Mouse (Mus musculus): ENCODE results near the gene Mkrn2. TPM values are rescaled to one million over a fixed set of nuclear protein-coding genes. Genes with fewer than 3 reads are reported as not detected.

Gene Mkrn2
- polyA plus RNA-seq, 1 experiment, result 32.6 TPM

- TF ChIP-seq CTCF (IDR thresholded peaks at IDR 0.05; ENCODE audit: borderline replicate concordance, extremely low read depth, insufficient read depth, insufficient read length), result no peak
- no peak for TF ChIP-seq POLR2A (IDR thresholded peaks at IDR 0.05; ENCODE audit: borderline replicate concordance, extremely low read depth, insufficient read depth, insufficient read length, poor library complexity, severe bottlenecking)
- no peak for DNase-seq (ENCODE audit: low read depth)
These were observed 18.1 kb upstream of the Mkrn2 start for GRCm38 (mm10) chr6:115583430-115584125.

GRCm38 (mm10) chr6:115584176-115584575 is 17.5 kb upstream of the Mkrn2 start:
- DNase-seq (ENCODE audit: low read depth), result no peak
- TF ChIP-seq CTCF (IDR thresholded peaks at IDR 0.05; ENCODE audit: borderline replicate concordance, extremely low read depth, insufficient read depth, insufficient read length), result no peak
- no peak for TF ChIP-seq POLR2A (IDR thresholded peaks at IDR 0.05; ENCODE audit: borderline replicate concordance, extremely low read depth, insufficient read depth, insufficient read length, poor library complexity, severe bottlenecking)

- TF ChIP-seq CTCF (IDR thresholded peaks at IDR 0.05; ENCODE audit: borderline replicate concordance, extremely low read depth, insufficient read depth, insufficient read length), result no peak
- TF ChIP-seq POLR2A (IDR thresholded peaks at IDR 0.05; ENCODE audit: borderline replicate concordance, extremely low read depth, insufficient read depth, insufficient read length, poor library complexity, severe bottlenecking), result no peak
- DNase-seq (ENCODE audit: low read depth), result no peak
These were observed 15.4 kb upstream of the Mkrn2 start for GRCm38 (mm10) chr6:115586321-115586720.

GRCm38 (mm10) chr6:115591692-115592359 is 9.9 kb upstream of the Mkrn2 start:
- no peak for DNase-seq (ENCODE audit: low read depth)
- TF ChIP-seq CTCF (IDR thresholded peaks at IDR 0.05; ENCODE audit: borderline replicate concordance, extremely low read depth, insufficient read depth, insufficient read length) (no peak), POLR2A (IDR thresholded peaks at IDR 0.05; ENCODE audit: borderline replicate concordance, extremely low read depth, insufficient read depth, insufficient read length, poor library complexity, severe bottlenecking) (no peak)

- DNase-seq (ENCODE audit: low read depth), result no peak
These were observed 9.2 kb upstream of the Mkrn2 start, which contains the start of gene Mkrn2os for GRCm38 (mm10) chr6:115592458-115592857. Mkrn2os (minus strand) TSS chr6:115592576.

GRCm38 (mm10) chr6:115593252-115593651 is 8.4 kb upstream of the Mkrn2 start:
- TF ChIP-seq CTCF (IDR thresholded peaks at IDR 0.05; ENCODE audit: borderline replicate concordance, extremely low read depth, insufficient read depth, insufficient read length) (no peak), POLR2A (IDR thresholded peaks at IDR 0.05; ENCODE audit: borderline replicate concordance, extremely low read depth, insufficient read depth, insufficient read length, poor library complexity, severe bottlenecking) (no peak)

More at GRCm38 (mm10) chr6:115592458-115592857, 9.2 kb upstream of the Mkrn2 start, which contains the start of gene Mkrn2os:
- TF ChIP-seq CTCF (IDR thresholded peaks at IDR 0.05; ENCODE audit: borderline replicate concordance, extremely low read depth, insufficient read depth, insufficient read length) (no peak), POLR2A (IDR thresholded peaks at IDR 0.05; ENCODE audit: borderline replicate concordance, extremely low read depth, insufficient read depth, insufficient read length, poor library complexity, severe bottlenecking) (no peak)

GRCm38 (mm10) chr6:115594463-115594862 is 7.2 kb upstream of the Mkrn2 start:
- DNase-seq (ENCODE audit: low read depth), result no peak
- TF ChIP-seq CTCF (IDR thresholded peaks at IDR 0.05; ENCODE audit: borderline replicate concordance, extremely low read depth, insufficient read depth, insufficient read length) (no peak), POLR2A (IDR thresholded peaks at IDR 0.05; ENCODE audit: borderline replicate concordance, extremely low read depth, insufficient read depth, insufficient read length, poor library complexity, severe bottlenecking) (no peak)

More at GRCm38 (mm10) chr6:115593252-115593651, 8.4 kb upstream of the Mkrn2 start:
- DNase-seq (ENCODE audit: low read depth), result no peak

- no peak for TF ChIP-seq CTCF (IDR thresholded peaks at IDR 0.05; ENCODE audit: borderline replicate concordance, extremely low read depth, insufficient read depth, insufficient read length)
- TF ChIP-seq POLR2A (IDR thresholded peaks at IDR 0.05; ENCODE audit: borderline replicate concordance, extremely low read depth, insufficient read depth, insufficient read length, poor library complexity, severe bottlenecking), result no peak
These were observed 6.0 kb upstream of the Mkrn2 start for GRCm38 (mm10) chr6:115595667-115596066.

GRCm38 (mm10) chr6:115601322-115601714 is 384 bp upstream of the Mkrn2 start:
- DNase-seq (ENCODE audit: low read depth), result no peak
- no peak for TF ChIP-seq CTCF (IDR thresholded peaks at IDR 0.05; ENCODE audit: borderline replicate concordance, extremely low read depth, insufficient read depth, insufficient read length)
- no peak for TF ChIP-seq POLR2A (IDR thresholded peaks at IDR 0.05; ENCODE audit: borderline replicate concordance, extremely low read depth, insufficient read depth, insufficient read length, poor library complexity, severe bottlenecking)

More at GRCm38 (mm10) chr6:115595667-115596066, 6.0 kb upstream of the Mkrn2 start:
- DNase-seq (ENCODE audit: low read depth), result no peak

GRCm38 (mm10) chr6:115606461-115606860 is 4.8 kb downstream of the Mkrn2 start:
- no peak for DNase-seq (ENCODE audit: low read depth)

GRCm38 (mm10) chr6:115607429-115607828 is 5.7 kb downstream of the Mkrn2 start:
- DNase-seq (ENCODE audit: low read depth), result no peak
- TF ChIP-seq POLR2A (IDR thresholded peaks at IDR 0.05; ENCODE audit: borderline replicate concordance, extremely low read depth, insufficient read depth, insufficient read length, poor library complexity, severe bottlenecking) (no peak), CTCF (IDR thresholded peaks at IDR 0.05; ENCODE audit: borderline replicate concordance, extremely low read depth, insufficient read depth, insufficient read length) (no peak)

More at GRCm38 (mm10) chr6:115606461-115606860, 4.8 kb downstream of the Mkrn2 start:
- TF ChIP-seq CTCF (IDR thresholded peaks at IDR 0.05; ENCODE audit: borderline replicate concordance, extremely low read depth, insufficient read depth, insufficient read length) (no peak), POLR2A (IDR thresholded peaks at IDR 0.05; ENCODE audit: borderline replicate concordance, extremely low read depth, insufficient read depth, insufficient read length, poor library complexity, severe bottlenecking) (no peak)

Data from brain, embryonic 14.5 days (tissue).